In the genomic region with DNA sequence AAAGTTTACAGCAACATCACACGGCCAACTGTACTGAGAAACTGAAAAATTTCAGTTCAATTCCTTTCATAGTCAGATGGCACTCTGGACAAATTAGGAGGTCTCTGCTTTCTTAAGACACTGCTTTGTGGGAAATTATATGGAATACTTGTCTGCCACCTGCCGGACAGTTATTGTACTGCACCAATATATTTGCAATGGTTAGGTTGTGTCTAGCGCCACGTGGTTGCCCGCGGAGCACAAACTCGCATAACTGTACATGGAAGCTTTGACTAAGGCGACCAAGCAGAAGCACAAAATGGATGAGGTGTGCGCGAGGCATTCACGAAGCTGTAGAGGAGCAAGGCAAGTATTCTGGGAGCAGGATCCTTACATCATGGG, we compare ENCODE assay signal across 8 mouse cellular contexts. TPM values are rescaled to one million over a fixed set of nuclear protein-coding genes. Genes with fewer than 3 reads are reported as not detected.
DNase-seq lines count a peak whose midpoint lies in the region; ATAC-seq lines count a peak whose summit lies in the region.

No protein-coding gene starts in this region.

- no peaks in the 10 kb centered on the region for H3K36me3 ChIP-seq in hindbrain, embryonic 14.5 days (replicated peaks; ENCODE audit: control insufficient read depth, insufficient read depth)

- peak overlapping the region; percentile 79 for H3K4me2 ChIP-seq in hindbrain, embryonic 14.5 days (replicated peaks)

- peak overlapping the region; percentile 35 for H3K4me3 ChIP-seq in hindbrain, embryonic 14.5 days (replicated peaks; ENCODE audit: low read length)

- no peaks in the 10 kb centered on the region for H3K9me3 ChIP-seq in hindbrain, embryonic 14.5 days (ENCODE audit: control insufficient read depth, low read length)

- peak; percentile 84 for DNase-seq in T-cell, adult 2 months (ENCODE audit: low spot score)
- DNase-seq in cerebellum, postnatal 36 days: peak; percentile 72 to 93
- peak; percentile 91 for DNase-seq in frontal cortex, postnatal 25 days (ENCODE audit: low spot score in 2 of 2)
- peak; percentile 99 for DNase-seq in hindbrain, embryonic 14.5 days (ENCODE audit: low spot score)
- DNase-seq in layer of hippocampus, postnatal 25 days (ENCODE audit: extremely low spot score in 1 of 2, low spot score in 1 of 2): peak; percentile 84 to 97
- peak; percentile 91 for DNase-seq in lung, postnatal 14 days
- DNase-seq in retina, adult 2 months (ENCODE audit: low read depth, low spot score): peak; percentile 72
- peak; percentile 91 for DNase-seq in thymus, postnatal 25 days

- no peaks in the 10 kb centered on the region for H3K27me3 ChIP-seq in hindbrain, embryonic 14.5 days (ENCODE audit: control insufficient read depth, insufficient read depth, low read length)

- H3K27ac ChIP-seq in hindbrain, embryonic 14.5 days: no peak overlapping the region

- peaks cover 15% of the 10 kb centered on the region for H3K4me1 ChIP-seq in hindbrain, embryonic 14.5 days (replicated peaks; ENCODE audit: control insufficient read depth, insufficient read depth, low read length)

- H3K9ac ChIP-seq in hindbrain, embryonic 14.5 days: peak overlapping the region; percentile 57

- ATAC-seq in hindbrain, embryonic 14.5 days (ENCODE audit: low FRiP score): peak; percentile 57

- 3% methylated on average over 11 of the region's 11 CpGs for whole genome bisulfite sequencing in hindbrain, embryonic 14.5 days

RNA-seq across cellular contexts. Expression of a gene that starts 57.7 kb away (rescaled TPM):
- polyA plus RNA-seq in hindbrain, embryonic 14.5 days (2014; fragmentation: Nextera tagmentation; extraction: Ambion mirVana): 8.6 and 10.4 TPM in 2 replicates
- 1 to 10 TPM; 2.1 to 2.4 TPM for total RNA-seq in layer of hippocampus, postnatal 25 days (2021)

RNA-seq across cellular contexts. Expression of a gene that starts 57.9 kb away (rescaled TPM):
- 291 and 321 TPM in 2 replicates for polyA plus RNA-seq in hindbrain, embryonic 14.5 days (2014; fragmentation: Nextera tagmentation; extraction: Ambion mirVana)
- 100 to 1,000 TPM; 179 to 185 TPM for total RNA-seq in layer of hippocampus, postnatal 25 days (2021)
